Mouse (Mus musculus): ENCODE data around the gene Klhdc10.
"Not testable (repeated sequence)": the region's sequence is repeated elsewhere in the genome, so short reads cannot be mapped to it uniquely, and the experiment has no call there.

Gene Klhdc10

DNA sequence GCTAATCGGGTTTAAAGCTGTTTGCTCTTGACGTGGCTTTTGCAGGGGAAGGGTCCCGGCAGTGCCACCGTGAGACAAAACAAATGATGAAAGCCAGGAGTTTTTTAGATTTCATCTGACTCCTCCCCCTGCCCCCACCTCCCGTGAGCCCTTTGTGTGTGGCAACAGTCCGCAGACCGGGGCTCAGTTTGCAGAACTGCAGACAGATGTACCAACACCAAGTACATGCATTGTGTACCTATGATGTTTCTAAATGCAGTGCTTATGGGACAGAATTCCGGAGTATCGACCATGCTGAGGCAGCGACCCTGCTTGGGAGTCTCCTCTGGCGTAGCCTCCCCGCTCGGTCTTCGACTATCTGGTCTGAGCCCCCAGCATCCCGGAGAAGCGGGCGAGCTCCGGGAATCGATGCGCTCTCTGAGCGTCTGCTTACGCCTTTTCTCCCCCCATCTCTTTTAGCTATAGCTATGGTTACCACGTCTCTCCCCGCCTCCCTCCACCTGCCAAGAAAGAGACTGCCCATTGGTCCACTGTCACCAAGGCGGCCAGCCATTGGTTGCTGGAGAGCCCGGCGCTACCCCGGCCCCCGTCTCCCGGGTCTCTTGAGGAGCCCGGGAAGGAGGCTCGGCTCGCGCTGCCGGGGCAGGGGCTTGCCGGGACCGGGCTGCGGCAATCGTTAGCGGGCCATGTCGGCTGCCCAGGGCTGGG lies at the start of gene Klhdc10:
Gene Klhdc10, plus strand, starts transcription at position 561 of the 708 bp plus-strand sequence.
- CTCF ChIA-PET, result interaction anchor here (0.5 to 0.6 kb wide), 2 partner anchors 321 to 501 kb away, joined by 3 to 5 read pairs; no protein-coding TSS in a partner anchor

DNA sequence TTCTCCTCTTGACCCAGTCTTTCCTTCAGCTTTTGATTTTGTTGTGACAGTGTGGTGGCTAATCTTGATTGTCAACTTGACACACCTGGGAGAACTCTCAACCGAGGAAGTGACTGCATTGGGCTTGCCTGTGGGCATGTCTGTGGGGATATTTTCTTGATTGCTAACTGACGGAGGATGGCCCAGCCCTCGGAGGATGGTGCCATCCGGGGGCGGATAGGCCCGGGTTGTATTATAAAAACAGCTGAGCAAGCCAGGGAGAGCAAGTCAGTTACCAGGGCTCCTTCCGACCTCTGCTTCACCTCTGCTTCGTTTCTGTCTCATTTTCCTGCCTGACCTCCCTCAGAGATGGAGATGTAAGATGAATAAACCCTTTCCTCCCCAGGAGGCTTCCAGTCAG lies 48.9 kb upstream of the Klhdc10 start:
- CTCF ChIA-PET, result no interaction called here

DNA sequence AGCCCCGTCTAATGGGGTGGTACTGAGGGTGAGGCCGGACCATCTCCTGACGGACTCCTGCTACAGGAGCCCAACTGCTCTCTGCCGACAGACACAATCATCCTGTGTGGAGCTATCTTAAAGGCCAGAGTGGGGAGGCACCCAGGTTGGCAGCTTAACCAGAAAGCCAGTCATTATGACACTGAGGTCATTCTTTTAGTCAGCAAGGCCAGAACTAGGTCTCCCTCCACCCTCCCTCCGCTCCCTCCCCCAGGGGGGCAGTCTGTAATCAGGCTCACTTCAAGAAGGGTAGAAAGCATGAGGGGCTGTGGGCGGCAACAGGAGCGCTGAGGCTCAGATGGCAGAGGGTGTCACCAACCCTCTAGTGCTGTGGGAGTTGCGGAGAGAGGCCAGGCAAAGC lies 48.0 kb upstream of the Klhdc10 start:
- CTCF ChIA-PET, result no interaction called here

GRCm38 (mm10) chr6:30354760-30355159 lies 46.9 kb upstream of the Klhdc10 start:
- CTCF ChIA-PET, result no interaction called here

GRCm38 (mm10) chr6:30355701-30356100 lies 46.0 kb upstream of the Klhdc10 start:
- CTCF ChIA-PET, result no interaction called here

- CTCF ChIA-PET, result no interaction called here
Observed at GRCm38 (mm10) chr6:30356161-30356560, 45.5 kb upstream of the Klhdc10 start.

DNA sequence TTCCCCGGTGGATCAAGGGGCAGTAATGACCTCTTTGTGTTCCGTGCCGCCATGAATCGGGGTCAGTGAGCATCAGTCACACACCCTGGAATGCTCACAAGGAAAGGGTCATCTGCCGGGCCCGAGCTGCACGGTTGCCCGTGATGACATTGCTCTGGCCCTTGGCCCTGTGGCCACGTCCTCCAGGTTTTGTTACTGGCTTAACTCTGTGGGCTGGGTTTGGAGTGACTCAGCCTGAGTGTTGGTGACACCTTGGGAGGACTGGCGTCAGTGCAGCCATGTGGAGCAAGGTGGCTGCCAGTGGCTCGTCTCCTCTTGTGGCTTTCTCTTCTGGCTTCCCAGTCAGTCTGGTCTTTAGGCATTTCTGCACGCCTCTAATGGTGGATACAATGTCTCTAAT lies 45.0 kb upstream of the Klhdc10 start:
- CTCF ChIA-PET, result no interaction called here

- CTCF ChIA-PET, result interaction anchor here (0.6 kb wide), 1 partner anchor 132 kb away, joined by 5 read pairs; no protein-coding TSS in a partner anchor
Observed at GRCm38 (mm10) chr6:30357561-30358177, 44.0 kb upstream of the Klhdc10 start.

DNA sequence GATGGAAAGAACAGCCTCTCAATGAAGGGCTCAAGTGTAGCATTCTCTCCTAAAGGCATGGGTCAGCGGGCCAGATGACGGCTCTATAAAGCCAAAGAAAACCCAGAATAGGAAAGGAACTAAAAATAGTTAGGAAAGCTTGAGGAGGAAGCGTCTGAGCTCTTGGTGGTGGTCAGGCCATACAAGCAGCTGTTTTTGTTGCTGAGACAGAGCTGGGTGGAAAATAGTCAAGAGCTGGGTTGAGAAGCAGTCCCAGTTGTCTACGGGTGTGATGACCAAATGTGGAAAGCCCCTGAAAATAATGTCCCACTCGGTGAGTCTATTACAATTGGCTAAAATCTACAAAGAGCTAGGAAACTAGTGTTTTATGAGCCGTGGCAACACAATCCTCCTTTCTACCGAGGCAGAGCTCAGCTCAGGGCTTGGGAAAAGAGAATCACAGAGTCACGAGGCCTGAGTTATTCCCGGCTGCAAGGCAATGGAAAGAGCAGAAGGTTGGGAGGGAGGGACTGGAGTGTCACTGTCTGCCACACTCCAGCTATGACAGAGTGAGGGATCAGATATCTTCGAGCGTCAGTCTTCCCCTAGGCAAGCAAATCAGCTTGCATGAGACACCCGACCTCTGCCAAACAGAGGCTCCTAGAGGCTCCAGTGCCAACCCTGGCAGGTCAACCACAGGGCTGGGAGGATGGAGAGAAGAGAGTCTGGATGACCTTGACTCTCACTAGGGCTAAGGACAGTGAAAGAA lies 41.7 kb upstream of the Klhdc10 start:
- CTCF ChIA-PET, result interaction anchor here (1.0 kb wide), 1 partner anchor 13 kb away, joined by 3 read pairs; no protein-coding TSS in a partner anchor

DNA sequence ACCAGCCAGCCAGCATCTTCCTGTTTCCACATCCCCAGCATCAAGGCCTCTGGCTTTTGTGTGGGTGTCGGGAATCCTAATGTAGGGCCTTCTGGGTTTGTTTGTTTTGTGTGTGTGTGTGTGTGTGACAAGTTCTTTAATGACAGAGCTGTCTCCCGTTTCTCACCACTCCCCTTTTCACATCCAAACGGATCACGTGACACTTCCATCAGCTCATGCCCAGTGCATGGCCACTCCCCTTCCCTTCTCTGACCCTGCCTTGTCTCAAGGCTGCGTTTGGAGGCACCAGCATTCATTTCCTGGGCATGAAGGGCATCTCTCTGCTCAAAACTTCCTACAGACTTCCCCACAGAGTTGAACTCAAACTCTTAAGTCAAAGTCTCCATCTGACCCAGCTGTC lies 37.9 kb upstream of the Klhdc10 start:
- CTCF ChIA-PET, result no interaction called here

GRCm38 (mm10) chr6:30369291-30369690 lies 32.4 kb upstream of the Klhdc10 start:
- CTCF ChIA-PET, result no interaction called here

- CTCF ChIA-PET, result no interaction called here
Observed at GRCm38 (mm10) chr6:30372627-30373369, 28.9 kb upstream of the Klhdc10 start.

GRCm38 (mm10) chr6:30374731-30375510 lies 26.7 kb upstream of the Klhdc10 start:
- CTCF ChIA-PET, result no interaction called here

- CTCF ChIA-PET, result no interaction called here
Observed at GRCm38 (mm10) chr6:30375791-30376190, 25.9 kb upstream of the Klhdc10 start.

DNA sequence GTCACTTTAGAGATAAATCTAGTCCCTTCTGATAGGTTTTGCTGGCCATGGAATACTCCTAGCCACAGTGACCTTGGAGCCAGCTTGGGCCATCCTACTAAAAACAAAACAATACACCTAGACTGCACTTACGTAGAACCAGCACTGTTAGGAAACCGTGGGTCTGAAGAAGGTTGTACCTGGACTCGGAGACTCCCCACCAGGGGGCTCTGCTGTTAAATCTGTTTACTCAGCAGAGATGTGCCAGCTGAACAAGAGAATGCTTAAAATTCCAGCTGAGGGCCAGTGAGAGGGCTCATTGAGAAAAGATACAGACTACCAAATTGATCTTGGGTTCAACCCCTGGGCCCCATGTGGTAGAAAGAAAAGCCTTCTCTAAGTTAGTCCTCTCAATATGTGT lies 20.6 kb upstream of the Klhdc10 start:
- CTCF ChIA-PET, result no interaction called here

DNA sequence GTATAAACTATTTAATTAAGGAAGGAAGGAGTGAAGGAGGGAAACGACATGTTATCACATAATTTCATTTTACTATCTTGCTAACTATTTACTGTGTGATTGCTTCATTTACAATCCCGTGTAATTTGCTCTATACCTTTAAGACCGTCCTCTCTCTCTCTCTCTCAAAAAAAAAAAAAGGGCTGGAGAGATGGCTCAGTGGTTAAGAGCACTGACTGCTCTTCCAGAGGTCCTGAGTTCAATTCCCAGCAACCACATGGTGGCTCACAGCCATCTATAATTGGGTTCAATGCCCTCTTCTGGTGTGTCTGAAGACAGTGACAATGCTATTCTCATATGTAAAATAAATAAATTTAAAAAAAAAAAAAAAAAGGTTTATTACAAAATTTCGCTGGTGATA lies 11.4 kb upstream of the Klhdc10 start:
- CTCF ChIA-PET, result not testable (repeated sequence)

DNA sequence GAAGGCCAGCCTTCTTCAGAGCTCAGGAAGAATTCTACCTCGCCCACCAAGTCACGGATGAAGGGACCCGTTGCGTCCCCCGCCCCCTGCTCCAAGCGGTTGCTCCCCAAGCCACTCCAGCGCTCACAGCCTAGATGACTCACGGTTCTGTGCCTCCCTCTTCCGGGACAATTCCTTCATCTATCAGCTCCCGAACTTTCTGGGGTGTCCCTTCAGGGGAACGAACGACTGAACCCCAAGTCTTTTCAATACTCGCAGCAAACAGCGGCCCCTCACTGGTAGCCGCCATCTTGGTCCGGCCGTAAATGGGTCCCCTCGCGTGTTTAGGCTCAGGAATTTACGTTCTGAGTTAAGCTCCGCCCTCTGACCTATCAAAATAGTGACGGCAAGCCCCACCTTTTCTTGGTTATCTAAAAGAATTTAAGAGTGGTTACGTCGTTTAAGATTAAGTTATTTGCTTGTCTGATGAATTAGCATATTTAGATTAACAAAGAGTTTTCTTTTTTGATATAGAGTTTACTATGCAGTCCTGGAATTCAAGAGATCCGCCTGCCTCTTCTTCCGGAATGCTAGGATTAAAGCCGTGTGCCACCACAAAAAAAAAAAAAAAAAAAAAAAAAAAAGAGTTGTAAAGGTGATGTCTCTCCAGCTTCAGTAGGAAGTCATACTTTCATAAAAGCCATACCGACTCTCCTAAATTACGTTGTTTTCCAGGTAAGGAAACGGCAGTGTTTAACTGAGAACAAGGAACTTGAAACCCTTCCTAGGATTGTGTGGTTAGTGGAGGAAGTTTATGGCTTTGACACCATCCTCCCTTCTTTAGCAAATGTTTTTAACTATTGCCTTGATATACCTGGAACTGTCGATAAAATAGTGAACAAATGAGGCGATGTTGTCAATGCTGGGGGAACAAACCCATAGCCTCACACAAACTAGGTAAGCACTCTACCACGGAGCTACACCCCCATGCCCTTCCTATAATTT lies 10.7 kb upstream of the Klhdc10 start, which contains the start of gene Zc3hc1:
Gene Zc3hc1, minus strand, starts transcription at position 315 of the 984 bp plus-strand sequence.
- CTCF ChIA-PET, result interaction anchor here (0.6 to 0.7 kb wide), 3 partner anchors 12 to 299 kb away, joined by 3 to 9 read pairs (median 4); no protein-coding TSS in a partner anchor

GRCm38 (mm10) chr6:30391996-30392395 lies 9.7 kb upstream of the Klhdc10 start:
- CTCF ChIA-PET, result no interaction called here

GRCm38 (mm10) chr6:30400146-30400545 lies 1.5 kb upstream of the Klhdc10 start:
- CTCF ChIA-PET, result interaction anchor here (0.6 to 0.7 kb wide), 2 partner anchors 28 to 233 kb away, joined by 3 to 4 read pairs; no protein-coding TSS in a partner anchor

DNA sequence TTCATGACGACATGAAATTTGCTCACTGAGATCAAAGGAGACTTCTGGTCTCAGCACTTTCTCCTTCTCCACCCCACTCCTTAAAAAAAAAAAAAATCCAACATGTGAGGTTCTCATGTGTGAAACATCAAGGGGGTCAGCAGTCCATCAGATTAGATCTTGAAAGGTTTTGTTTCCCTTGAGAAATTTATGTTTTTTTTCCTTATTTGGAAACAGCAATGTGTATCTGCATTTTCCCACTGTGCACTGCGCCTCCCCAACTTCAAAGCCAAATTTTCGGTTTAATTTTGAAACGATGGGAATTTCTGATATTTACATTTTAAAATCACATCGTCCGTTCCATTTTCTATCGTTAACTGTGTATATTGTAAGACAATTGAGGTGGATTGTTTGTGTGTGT lies 952 bp upstream of the Klhdc10 start:
- CTCF ChIA-PET, result interaction anchor here (0.6 to 0.7 kb wide), 2 partner anchors 28 to 234 kb away, joined by 3 to 4 read pairs; no protein-coding TSS in a partner anchor

All from spleen, embryonic (tissue).